Mouse (Mus musculus) spleen, embryonic (tissue): ENCODE results near the gene Aldh6a1.

Experiments
- CTCF ChIA-PET: fragments of 350-600 bp; sonication (Branson Sonifier 250); formaldehyde crosslinking; loops from one replicate; lab custom pipeline; 2022; lab: Charles Lee

The Aldh6a1 gene

DNA sequence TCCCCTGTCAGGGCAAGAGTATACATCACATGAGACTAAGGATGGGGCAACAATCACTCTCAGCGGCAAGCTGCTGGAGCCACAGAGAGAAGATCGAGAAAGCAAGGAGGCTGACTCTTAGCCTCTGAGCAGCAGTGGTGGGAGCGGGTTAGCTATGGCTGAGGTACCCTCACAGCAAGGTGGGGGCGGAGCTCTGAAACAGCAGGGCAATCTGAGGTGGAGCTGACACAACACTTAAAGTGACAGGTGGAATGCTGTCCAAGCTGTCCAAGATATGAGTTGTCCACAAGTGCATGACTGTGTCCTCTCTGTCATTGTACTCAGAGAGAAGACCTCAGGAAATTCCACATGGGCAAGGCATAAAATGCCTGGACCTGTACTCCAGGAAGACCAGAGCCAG is 68.4 kb downstream of the Aldh6a1 start:
- CTCF ChIA-PET, result no interaction called here
